15 mouse cellular contexts compared by ENCODE assay signal in genomic region chr5:32761566-32762140, GRCm38 (mm10). TPM values are rescaled to one million over a fixed set of nuclear protein-coding genes. Genes with fewer than 3 reads are reported as not detected.
DNase-seq lines count a peak whose midpoint lies in the region; ATAC-seq and TF ChIP-seq lines count a peak whose summit lies in the region.
"Had no signal": no experiment of that assay in that cellular context is flagged by ENCODE, and none has a peak within 500 bp of the region (broad histone marks: within the 10 kb centered on the region; RNA-seq: fewer than 3 reads in every experiment).

No protein-coding gene starts in this region.

- H3K27ac ChIP-seq in embryonic facial prominence, embryonic 14.5 days (replicated peaks; ENCODE audit: low read depth, low read length): no peak overlapping the region
- no peak overlapping the region for H3K27ac ChIP-seq in embryonic facial prominence, embryonic 10.5 days (replicated peaks)
- H3K27ac ChIP-seq in lung, postnatal 0 days (ENCODE audit: low read length): no peak overlapping the region
- H3K27ac ChIP-seq: gastrocnemius, adult 2 months; hindbrain, embryonic 14.5 days; left cerebral cortex, adult 2 months had no signal

- DNase-seq in embryonic facial prominence, embryonic 14.5 days (ENCODE audit: low spot score): peak; percentile 17
- no peak for DNase-seq in embryonic facial prominence, embryonic 10.5 days (ENCODE audit: low spot score)
- peak; percentile 16 for DNase-seq in 3T3-L1 (ENCODE audit: low read depth, low spot score)
- peak; percentile 76 for DNase-seq in lung, postnatal 0 days (ENCODE audit: low spot score)
- DNase-seq in yolk sac, embryonic 10.5 days (ENCODE audit: low spot score): no peak
- DNase-seq in urinary bladder, postnatal 14 days (ENCODE audit: low spot score): no peak
- DNase-seq in gastrocnemius, adult 18-20 months (ENCODE audit: low spot score): no peak
- DNase-seq: adrenal gland, postnatal 25 days; B cell, adult 2 months; cerebellum, adult 11 months; gastrocnemius, adult 2 months had no signal

- no peak overlapping the region for H3K4me2 ChIP-seq in embryonic facial prominence, embryonic 14.5 days (ENCODE audit: low read depth, low read length)
- H3K4me2 ChIP-seq in lung, postnatal 0 days (replicated peaks; ENCODE audit: low read depth, low read length): no peak overlapping the region
- H3K4me2 ChIP-seq: hindbrain, embryonic 14.5 days had no signal

- no peaks in the 10 kb centered on the region for H3K4me1 ChIP-seq in embryonic facial prominence, embryonic 14.5 days (ENCODE audit: control insufficient read depth, insufficient read depth, low read length)
- no peaks in the 10 kb centered on the region for H3K4me1 ChIP-seq in embryonic facial prominence, embryonic 10.5 days
- H3K4me1 ChIP-seq in lung, postnatal 0 days (ENCODE audit: insufficient read depth, low read depth, low read length): no peaks in the 10 kb centered on the region

- no peak overlapping the region for H3K9ac ChIP-seq in embryonic facial prominence, embryonic 14.5 days (ENCODE audit: low read depth, low read length)
- H3K9ac ChIP-seq in lung, postnatal 0 days (replicated peaks; ENCODE audit: low read depth): no peak overlapping the region
- H3K9ac ChIP-seq: hindbrain, embryonic 14.5 days had no signal

- ATAC-seq in embryonic facial prominence, embryonic 14.5 days (ENCODE audit: low read depth): no peak
- ATAC-seq in granulocyte monocyte progenitor cell, adult 5-6 weeks (replicated peaks; ENCODE audit: poor library complexity, severe bottlenecking): peak; percentile 90
- ATAC-seq in lung, postnatal 0 days: peak; percentile 38

- peaks cover 32% of the 10 kb centered on the region for H3K36me3 ChIP-seq in embryonic facial prominence, embryonic 14.5 days (ENCODE audit: control insufficient read depth, insufficient read depth, low read length)
- H3K36me3 ChIP-seq in embryonic facial prominence, embryonic 10.5 days (replicated peaks): peaks cover 46% of the 10 kb centered on the region
- no peaks in the 10 kb centered on the region for H3K36me3 ChIP-seq in lung, postnatal 0 days (ENCODE audit: insufficient read depth, low read length)

- no peak overlapping the region for H3K4me3 ChIP-seq in embryonic facial prominence, embryonic 14.5 days (ENCODE audit: low read depth, low read length)
- H3K4me3 ChIP-seq in embryonic facial prominence, embryonic 10.5 days: no peak overlapping the region
- no peak overlapping the region for H3K4me3 ChIP-seq in lung, postnatal 0 days (ENCODE audit: low read depth, low read length)
- H3K4me3 ChIP-seq: gastrocnemius, adult 2 months; left cerebral cortex, adult 2 months had no signal

- 0 out of 2 replicates have a peak, but pooled peaks have one; percentile 28 for TF ChIP-seq EP300 in lung, postnatal 0 days (IDR thresholded peaks at IDR 0.05)

- no peaks in the 10 kb centered on the region for H3K27me3 ChIP-seq in embryonic facial prominence, embryonic 14.5 days (replicated peaks; ENCODE audit: control insufficient read depth, insufficient read depth, low read length)
- no peaks in the 10 kb centered on the region for H3K27me3 ChIP-seq in embryonic facial prominence, embryonic 10.5 days (replicated peaks; ENCODE audit: low read depth, poor library complexity, severe bottlenecking)
- no peaks in the 10 kb centered on the region for H3K27me3 ChIP-seq in lung, postnatal 0 days (replicated peaks; ENCODE audit: insufficient read depth, low read length)

- H3K9me3 ChIP-seq in embryonic facial prominence, embryonic 14.5 days (ENCODE audit: control insufficient read depth, low read length): no peaks in the 10 kb centered on the region
- no peaks in the 10 kb centered on the region for H3K9me3 ChIP-seq in embryonic facial prominence, embryonic 10.5 days
- no peaks in the 10 kb centered on the region for H3K9me3 ChIP-seq in lung, postnatal 0 days (ENCODE audit: low read length)
- H3K9me3 ChIP-seq: G1E had no signal

- TF ChIP-seq CTCF in lung, postnatal 0 days (IDR thresholded peaks at IDR 0.05): no peak

- WGBS in embryonic facial prominence, embryonic 14.5 days: 86% methylated on average over 5 of the region's 5 CpGs
- 93% methylated on average over 5 of the region's 5 CpGs for WGBS in embryonic facial prominence, embryonic 10.5 days
- WGBS in lung, postnatal 0 days: 56% methylated on average over 5 of the region's 5 CpGs

RNA-seq across cellular contexts. Expression of gene Pisd, which starts 23.8 kb away (rescaled TPM):
- polyA plus RNA-seq in embryonic facial prominence, embryonic 14.5 days (2014; fragmentation: Nextera tagmentation; extraction: Ambion mirVana): 52.5 and 57.7 TPM in 2 replicates
- polyA plus RNA-seq in embryonic facial prominence, embryonic 10.5 days (2016; fragmentation: Nextera tagmentation; extraction: Ambion mirVana): 76.0 and 82.2 TPM in 2 replicates
- total RNA-seq in granulocyte monocyte progenitor cell, adult 5-6 weeks (2014; fragmentation: Nextera tagmentation): 51.5 and 77.4 TPM in 2 replicates
- total RNA-seq in granulocyte monocyte progenitor cell, adult 5-6 weeks (2017): 40.2 and 44.8 TPM in 2 replicates
- 67.0 and 72.7 TPM in 2 replicates for polyA plus RNA-seq in lung, postnatal 0 days (2015; fragmentation: Nextera tagmentation; extraction: Ambion mirVana)
- 10 to 100 TPM; 10.8 to 14.1 TPM for total RNA-seq in gastrocnemius, adult 18-20 months (2021)

Comparison
In these comparisons a context has a peak if more than half of its experiments do, and no peak if none do; other contexts are left out.
1. DNase-seq: peak in embryonic facial prominence, embryonic 14.5 days (single experiment), 3T3-L1 (single experiment) and lung, postnatal 0 days (single experiment); none in embryonic facial prominence, embryonic 10.5 days (single experiment), yolk sac, embryonic 10.5 days (single experiment), urinary bladder, postnatal 14 days (single experiment) and gastrocnemius, adult 18-20 months (single experiment).